ENCODE assay signal across 20 mouse cellular contexts in genomic region chr2:166388050-166388449, GRCm38 (mm10).
A peak's percentile ranks its signal among the peaks of the same experiment; 100 is the strongest.
DNase-seq lines count a peak whose midpoint lies in the region; ATAC-seq and TF ChIP-seq lines count a peak whose summit lies in the region.
"Had no signal": no experiment of that assay in that cellular context is flagged by ENCODE, and none has a peak within 500 bp of the region (broad histone marks: within the 10 kb centered on the region; RNA-seq: fewer than 3 reads in every experiment).

No protein-coding gene starts in this region.

- H3K9me3 ChIP-seq in hindbrain, postnatal 0 days (ENCODE audit: low read length) = no peaks in the 10 kb centered on the region
- H3K9me3 ChIP-seq in hindbrain, embryonic 14.5 days (ENCODE audit: control insufficient read depth, low read length) = no peaks in the 10 kb centered on the region
- no peaks in the 10 kb centered on the region for H3K9me3 ChIP-seq in midbrain, embryonic 11.5 days (ENCODE audit: control insufficient read depth, low read length)
- H3K9me3 ChIP-seq: embryonic facial prominence, embryonic 13.5 days had no signal

- H3K4me1 ChIP-seq in hindbrain, postnatal 0 days (ENCODE audit: insufficient read depth, low read length) = peaks cover 21% of the 10 kb centered on the region
- H3K4me1 ChIP-seq in hindbrain, embryonic 14.5 days (replicated peaks; ENCODE audit: control insufficient read depth, insufficient read depth, low read length) = peaks cover 30% of the 10 kb centered on the region
- peaks cover 31% of the 10 kb centered on the region for H3K4me1 ChIP-seq in midbrain, embryonic 11.5 days (ENCODE audit: control insufficient read depth, insufficient read depth, low read length)

- H3K4me3 ChIP-seq in hindbrain, postnatal 0 days (ENCODE audit: low read length) = no peak overlapping the region
- no peak overlapping the region for H3K4me3 ChIP-seq in hindbrain, embryonic 14.5 days (replicated peaks; ENCODE audit: low read length)
- H3K4me3 ChIP-seq in midbrain, embryonic 11.5 days (ENCODE audit: low read depth, low read length) = no peak overlapping the region
- H3K4me3 ChIP-seq: embryonic facial prominence, embryonic 13.5 days; layer of hippocampus, adult 2 months had no signal

- no peaks in the 10 kb centered on the region for H3K36me3 ChIP-seq in hindbrain, postnatal 0 days (ENCODE audit: insufficient read depth, low read length)
- H3K36me3 ChIP-seq in hindbrain, embryonic 14.5 days (replicated peaks; ENCODE audit: control insufficient read depth, insufficient read depth) = no peaks in the 10 kb centered on the region
- no peaks in the 10 kb centered on the region for H3K36me3 ChIP-seq in midbrain, embryonic 11.5 days (ENCODE audit: control insufficient read depth, insufficient read depth, low read length)
- H3K36me3 ChIP-seq: embryonic facial prominence, embryonic 13.5 days had no signal

- no peak overlapping the region for H3K27ac ChIP-seq in hindbrain, postnatal 0 days
- H3K27ac ChIP-seq in hindbrain, embryonic 14.5 days = no peak overlapping the region
- no peak overlapping the region for H3K27ac ChIP-seq in midbrain, embryonic 11.5 days (ENCODE audit: low read depth, low read length)
- H3K27ac ChIP-seq: embryonic facial prominence, embryonic 13.5 days; layer of hippocampus, adult 2 months; stomach, postnatal 0 days had no signal

- H3K4me2 ChIP-seq in hindbrain, postnatal 0 days (ENCODE audit: low read depth, low read length) = no peak overlapping the region
- H3K4me2 ChIP-seq in hindbrain, embryonic 14.5 days (replicated peaks) = no peak overlapping the region
- no peak overlapping the region for H3K4me2 ChIP-seq in midbrain, embryonic 11.5 days
- H3K4me2 ChIP-seq: embryonic facial prominence, embryonic 13.5 days had no signal

- TF ChIP-seq CTCF in hindbrain, postnatal 0 days (IDR thresholded peaks at IDR 0.05; ENCODE audit: low read depth) = no peak

- ATAC-seq in hindbrain, postnatal 0 days = no peak
- ATAC-seq in hindbrain, embryonic 14.5 days (ENCODE audit: low FRiP score) = no peak
- ATAC-seq in midbrain, embryonic 11.5 days (ENCODE audit: low FRiP score) = peak; percentile 39; the same call in 1 of the 2 replicates
- ATAC-seq: activated CD4-positive, CD25-positive, alpha-beta regulatory T cell, adult 4 months; liver, postnatal 0 days had no signal

- no peaks in the 10 kb centered on the region for H3K27me3 ChIP-seq in hindbrain, postnatal 0 days (ENCODE audit: insufficient read depth, low read length)
- H3K27me3 ChIP-seq in hindbrain, embryonic 14.5 days (ENCODE audit: control insufficient read depth, insufficient read depth, low read length) = no peaks in the 10 kb centered on the region
- H3K27me3 ChIP-seq in midbrain, embryonic 11.5 days (ENCODE audit: control insufficient read depth, insufficient read depth, low read length) = no peaks in the 10 kb centered on the region; the same call in 1 of the 2 replicates
- H3K27me3 ChIP-seq: embryonic facial prominence, embryonic 13.5 days had no signal

- H3K9ac ChIP-seq in hindbrain, postnatal 0 days (replicated peaks; ENCODE audit: low read length) = no peak overlapping the region
- no peak overlapping the region for H3K9ac ChIP-seq in hindbrain, embryonic 14.5 days
- no peak overlapping the region for H3K9ac ChIP-seq in midbrain, embryonic 11.5 days (ENCODE audit: low read length)
- H3K9ac ChIP-seq: embryonic facial prominence, embryonic 13.5 days; liver, postnatal 0 days had no signal

- DNase-seq in hindbrain, postnatal 0 days (ENCODE audit: low spot score) = peak; percentile 45
- no peak for DNase-seq in hindbrain, embryonic 14.5 days (ENCODE audit: low spot score)
- DNase-seq in embryo, embryonic 11 days = peak; percentile 42
- DNase-seq in midbrain, embryonic 11.5 days (ENCODE audit: low spot score, missing footprints) = no peak
- DNase-seq in natural killer cell, adult 2 months (ENCODE audit: low spot score in 2 of 2) = no peak
- no peak for DNase-seq in T-cell, adult 2 months (ENCODE audit: low spot score)
- no peak for DNase-seq in spleen, adult 18-20 months
- DNase-seq: adrenal gland, postnatal 10 days; cerebellum, adult 11-12 months; cerebellum, postnatal 25 days; gastrocnemius, postnatal 25 days; kidney, adult 8-10 months; kidney, postnatal 14 days; liver, postnatal 0 days; lung, postnatal 14 days; right cerebral cortex, postnatal 14 days had no signal

- WGBS in hindbrain, postnatal 0 days = 25% methylated on average over 6 of the region's 6 CpGs
- 29% methylated on average over 6 of the region's 6 CpGs for WGBS in hindbrain, embryonic 14.5 days
- 30% methylated on average over 6 of the region's 6 CpGs for WGBS in midbrain, embryonic 11.5 days

Comparison
In these comparisons a context has a peak if more than half of its experiments do, and no peak if none do; other contexts are left out.
1. DNase-seq: peak in hindbrain, postnatal 0 days (single experiment) and embryo, embryonic 11 days (single experiment); none in hindbrain, embryonic 14.5 days (single experiment), midbrain, embryonic 11.5 days (single experiment), natural killer cell, adult 2 months (0 of 2), T-cell, adult 2 months (single experiment) and spleen, adult 18-20 months (0 of 2).